Mouse (Mus musculus) erythroblast, embryonic 14.5 days (primary cell): Measurements from ENCODE around the gene Hoxb7.

ENCODE experiments used
- GATA1 ChIP-seq: IDR thresholded peaks from 2 replicates; pipeline ENCODE4 v1.6.1; 2012; ENCODE audit warnings: low read length, inconsistent platforms, mixed read lengths
- TAL1 ChIP-seq: IDR thresholded peaks from 3 replicates; pipeline ENCODE4 v1.6.1; 2012; ENCODE audit warnings: low read length, inconsistent platforms, mixed read lengths

- TF ChIP-seq GATA1 (no peak), TAL1 (no peak)
Observed at GRCm38 (mm10) chr11:96324125-96324524, 37.7 kb downstream of the Hoxb7 start.
